Comparison of ENCODE assay signal across 26 mouse cellular contexts in genomic region chr6:144708410-144708809, GRCm38 (mm10).
"Had no signal": no experiment of that assay in that cellular context is flagged by ENCODE, and none has a peak within 500 bp of the region (broad histone marks: within the 10 kb centered on the region; RNA-seq: fewer than 3 reads in every experiment).

No protein-coding gene starts in this region.

- H3K4me1 ChIP-seq: intestine, embryonic 15.5 days; limb, embryonic 13.5 days; limb, embryonic 15.5 days had no signal

- H3K36me3 ChIP-seq: heart, embryonic 15.5 days; hindbrain, embryonic 10.5 days; hindbrain, embryonic 12.5 days; intestine, embryonic 15.5 days; limb, embryonic 13.5 days; limb, embryonic 15.5 days; liver, embryonic 13.5 days; liver, embryonic 15.5 days had no signal

- DNase-seq: gastrocnemius, postnatal 25 days; heart, postnatal 14 days; heart, postnatal 4 days; kidney, adult 18-20 months; kidney, adult 8-10 months; kidney, postnatal 10 days; kidney, postnatal 25 days; kidney, postnatal 4 days; left cerebral cortex, postnatal 4 days; liver, embryonic 13.5 days; lung, adult 18-20 months had no signal

- H3K4me2 ChIP-seq: heart, embryonic 11.5 days; heart, embryonic 13.5 days; heart, embryonic 15.5 days; hindbrain, embryonic 12.5 days; hindbrain, embryonic 14.5 days; intestine, embryonic 15.5 days; limb, embryonic 13.5 days; limb, embryonic 15.5 days; liver, embryonic 13.5 days; liver, embryonic 15.5 days had no signal

- H3K27ac ChIP-seq: heart, embryonic 13.5 days; heart, embryonic 15.5 days; hindbrain, embryonic 10.5 days; hindbrain, embryonic 12.5 days; hindbrain, embryonic 14.5 days; intestine, embryonic 15.5 days; layer of hippocampus, adult 2 months; left cerebral cortex, adult 2 months; limb, embryonic 13.5 days; limb, embryonic 15.5 days; liver, embryonic 15.5 days had no signal

- ATAC-seq: hindbrain, embryonic 16.5 days; inflammation-experienced regulatory T-cells, adult 6 months; intestine, embryonic 15.5 days; intestine, postnatal 0 days had no signal

- H3K9me3 ChIP-seq: heart, embryonic 15.5 days; hindbrain, embryonic 12.5 days; intestine, embryonic 15.5 days; limb, embryonic 15.5 days; liver, embryonic 13.5 days; liver, embryonic 15.5 days had no signal

- H3K27me3 ChIP-seq: heart, embryonic 13.5 days; heart, embryonic 15.5 days; hindbrain, embryonic 12.5 days; intestine, embryonic 15.5 days; limb, embryonic 13.5 days; limb, embryonic 15.5 days; liver, embryonic 13.5 days; liver, embryonic 15.5 days had no signal

- H3K9ac ChIP-seq: heart, embryonic 13.5 days; heart, embryonic 15.5 days; hindbrain, embryonic 12.5 days; hindbrain, embryonic 14.5 days; intestine, embryonic 15.5 days; limb, embryonic 13.5 days; limb, embryonic 15.5 days; liver, embryonic 13.5 days; liver, embryonic 15.5 days had no signal

- H3K4me3 ChIP-seq: heart, embryonic 13.5 days; heart, embryonic 15.5 days; hindbrain, embryonic 10.5 days; hindbrain, embryonic 12.5 days; intestine, embryonic 15.5 days; layer of hippocampus, adult 2 months; left cerebral cortex, adult 2 months; limb, embryonic 13.5 days; limb, embryonic 15.5 days; liver, embryonic 13.5 days; liver, embryonic 15.5 days had no signal
